Mouse (Mus musculus): ENCODE data around the gene Negr1. TPM values are rescaled to one million over a fixed set of nuclear protein-coding genes. Genes with fewer than 3 reads are reported as not detected.

Gene Negr1
- polyA plus RNA-seq, 1 experiment from 2014 or later = 0.26 TPM

DNA sequence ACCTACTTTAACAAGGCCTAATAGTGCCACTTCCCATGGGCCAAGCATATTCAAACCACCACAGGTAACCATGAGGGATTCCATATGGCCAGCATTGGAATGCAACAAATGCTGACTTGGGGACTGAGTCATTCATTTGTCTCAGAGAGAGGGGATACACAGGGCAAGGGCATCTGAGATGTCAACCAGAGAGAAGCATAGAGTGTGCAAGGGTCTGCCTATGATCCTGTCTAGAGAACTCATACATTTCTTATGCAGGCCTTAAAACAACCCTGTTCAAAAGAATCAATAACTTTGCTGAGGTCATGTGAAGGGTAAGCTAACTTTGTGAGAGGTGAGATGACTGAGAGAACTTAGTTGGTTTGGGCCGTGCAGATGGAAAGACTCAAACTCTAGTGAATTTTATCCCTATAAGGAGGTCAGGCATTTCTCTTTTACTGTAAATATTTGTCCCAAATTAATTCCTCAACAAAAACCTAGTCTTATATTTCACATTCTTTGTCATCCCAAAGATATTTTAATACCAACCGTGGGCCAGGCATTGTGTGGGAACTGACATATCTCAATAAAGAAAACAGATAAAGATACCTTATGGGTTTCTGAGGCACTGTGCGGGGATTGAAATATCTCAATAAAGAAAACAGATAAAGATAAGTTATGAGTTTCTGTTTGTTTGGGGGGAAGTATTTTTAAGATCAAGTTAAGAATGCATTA lies 543.4 kb downstream of the Negr1 start:
- DNase-seq (ENCODE audit: low spot score) = no peak

DNA sequence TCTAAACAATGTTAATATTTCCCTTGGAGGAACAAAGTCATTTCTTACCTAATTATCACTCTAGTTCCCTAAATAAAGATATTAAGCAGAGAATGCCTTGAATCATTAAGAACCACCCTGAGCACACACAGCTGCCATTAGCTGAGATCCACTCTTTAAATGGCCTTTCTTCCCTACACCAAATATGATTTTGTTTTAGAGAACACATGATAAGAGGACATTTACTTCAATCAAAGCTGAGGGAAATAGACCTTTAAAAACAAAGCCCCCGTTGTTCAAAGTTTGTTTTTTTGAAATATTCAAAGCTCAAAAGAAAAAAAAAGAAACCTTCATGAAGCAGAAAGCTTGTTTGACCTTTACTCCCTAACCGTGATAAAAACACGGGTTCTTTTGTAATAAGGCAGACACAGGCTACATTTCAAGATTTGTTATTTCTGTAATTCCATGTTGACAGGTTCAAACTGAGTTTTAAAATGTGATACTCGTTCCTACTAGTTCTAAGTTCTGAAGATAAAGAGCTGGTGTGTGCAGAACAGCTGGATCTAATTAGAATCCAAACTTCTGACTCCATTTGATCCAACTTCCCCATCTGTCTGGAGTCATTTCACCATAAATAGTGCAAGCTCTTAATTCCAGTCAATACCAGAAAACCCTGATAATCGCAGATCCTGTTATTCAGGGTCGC lies 544.1 kb downstream of the Negr1 start:
- DNase-seq (ENCODE audit: low spot score) = no peak

DNA sequence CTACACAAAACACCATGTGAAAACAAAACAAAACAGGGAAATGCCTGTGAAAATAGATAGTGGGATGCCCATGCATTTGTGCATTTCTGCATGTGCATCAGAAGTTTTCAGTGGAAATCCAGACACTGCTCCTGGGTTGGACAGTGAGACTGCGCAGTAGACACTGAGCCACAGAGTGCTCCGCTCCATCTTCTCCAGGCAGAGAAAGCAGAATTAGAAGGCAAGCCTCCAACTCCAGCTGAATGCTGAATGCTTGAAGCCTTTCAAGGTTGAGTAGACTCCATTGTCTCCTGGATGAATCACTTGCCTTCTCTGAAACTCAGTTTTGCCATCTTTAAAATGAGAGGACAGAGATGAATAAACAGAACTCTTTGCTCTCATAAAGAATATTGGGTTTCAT lies 546.6 kb downstream of the Negr1 start:
- no peak for DNase-seq (ENCODE audit: low spot score)

DNA sequence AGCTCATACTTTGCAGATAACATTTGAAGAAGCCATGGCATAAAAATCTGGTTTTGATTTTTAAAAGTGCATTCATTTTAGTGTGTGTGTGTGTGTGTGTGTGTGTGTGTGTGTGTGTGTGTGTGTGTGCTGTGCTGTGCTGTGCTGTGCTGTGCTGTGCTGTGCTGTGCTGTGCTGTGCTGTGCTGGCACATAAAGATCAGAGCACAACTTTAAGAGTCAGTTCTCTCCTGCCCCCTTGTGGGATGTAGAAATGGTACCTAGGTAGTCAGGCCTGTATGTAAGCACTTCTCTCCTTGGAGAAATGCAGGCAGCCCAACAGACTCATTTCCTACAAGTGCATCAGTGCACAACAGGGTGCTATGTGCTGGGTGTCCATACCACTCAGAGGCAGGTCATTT lies 547.7 kb downstream of the Negr1 start:
- DNase-seq (ENCODE audit: low spot score) = no peak

DNA sequence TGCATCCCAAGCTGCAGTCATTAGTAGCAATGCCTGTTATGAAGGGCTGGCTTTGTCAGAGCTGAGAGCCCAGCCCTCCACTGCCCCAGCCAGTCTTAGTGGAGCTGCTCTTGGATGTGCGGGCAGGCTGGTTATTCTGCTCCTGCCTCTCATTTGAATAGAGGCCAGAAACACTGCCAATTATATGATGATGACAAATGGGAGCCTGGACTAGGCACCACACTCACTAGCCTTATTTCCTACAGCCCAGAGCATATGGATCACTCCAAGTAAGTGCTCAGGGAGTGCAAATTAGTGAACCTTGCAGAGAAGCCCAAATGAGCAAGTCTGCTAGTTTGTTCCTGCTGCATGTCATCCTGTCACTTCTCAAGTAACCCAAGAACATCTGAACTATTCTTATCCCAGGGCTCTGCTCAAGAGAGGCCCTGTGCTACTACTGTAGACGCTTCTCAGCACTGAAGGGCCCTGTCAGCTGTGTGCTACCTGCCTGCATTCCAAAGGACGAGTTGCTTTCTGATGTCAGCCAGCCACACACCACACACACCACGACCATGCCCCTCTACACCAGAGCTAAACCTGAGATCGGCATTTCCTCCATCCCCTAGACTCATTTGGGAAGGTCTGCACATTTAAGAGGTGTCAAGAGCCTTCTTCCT lies 553.6 kb downstream of the Negr1 start:
- no peak for DNase-seq (ENCODE audit: low spot score)

DNA sequence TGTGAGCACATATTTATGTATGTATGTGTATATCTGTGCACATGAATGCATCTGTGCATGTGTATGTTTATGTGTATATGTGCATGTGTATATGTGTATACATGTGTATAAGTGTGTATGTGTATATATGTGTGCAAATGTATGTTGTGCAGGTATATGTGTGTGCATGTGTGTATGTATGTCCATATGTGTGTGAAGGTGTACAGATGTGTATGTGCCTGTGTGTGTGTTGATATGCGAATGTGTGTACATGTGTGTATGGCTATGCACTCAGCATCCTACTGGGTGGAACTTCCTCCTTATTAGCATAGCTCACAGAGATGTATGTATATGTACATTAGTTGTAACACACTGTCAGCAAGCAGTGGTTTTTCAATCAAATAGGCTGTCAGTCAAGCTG lies 554.4 kb downstream of the Negr1 start:
- no peak for DNase-seq (ENCODE audit: low spot score)

DNA sequence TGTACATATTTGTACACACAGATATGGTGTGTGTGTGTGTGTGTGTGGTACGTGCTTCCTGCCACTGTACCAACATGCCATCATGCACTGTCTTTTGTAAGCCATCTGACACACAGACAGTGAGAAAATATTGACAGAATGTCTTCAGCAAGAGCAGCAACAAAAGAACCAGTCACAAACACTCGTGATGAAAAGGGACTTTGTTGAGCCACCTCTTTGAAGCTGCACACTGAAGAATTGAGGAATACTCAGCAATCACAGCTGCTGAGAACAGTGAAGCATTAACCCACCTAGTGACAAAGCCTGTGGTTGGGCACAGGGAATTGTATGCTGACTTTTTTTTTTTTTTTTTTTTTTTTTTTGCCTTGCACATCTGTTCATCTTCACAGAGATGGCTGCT lies 558.3 kb downstream of the Negr1 start:
- no peak for DNase-seq (ENCODE audit: low spot score)

DNA sequence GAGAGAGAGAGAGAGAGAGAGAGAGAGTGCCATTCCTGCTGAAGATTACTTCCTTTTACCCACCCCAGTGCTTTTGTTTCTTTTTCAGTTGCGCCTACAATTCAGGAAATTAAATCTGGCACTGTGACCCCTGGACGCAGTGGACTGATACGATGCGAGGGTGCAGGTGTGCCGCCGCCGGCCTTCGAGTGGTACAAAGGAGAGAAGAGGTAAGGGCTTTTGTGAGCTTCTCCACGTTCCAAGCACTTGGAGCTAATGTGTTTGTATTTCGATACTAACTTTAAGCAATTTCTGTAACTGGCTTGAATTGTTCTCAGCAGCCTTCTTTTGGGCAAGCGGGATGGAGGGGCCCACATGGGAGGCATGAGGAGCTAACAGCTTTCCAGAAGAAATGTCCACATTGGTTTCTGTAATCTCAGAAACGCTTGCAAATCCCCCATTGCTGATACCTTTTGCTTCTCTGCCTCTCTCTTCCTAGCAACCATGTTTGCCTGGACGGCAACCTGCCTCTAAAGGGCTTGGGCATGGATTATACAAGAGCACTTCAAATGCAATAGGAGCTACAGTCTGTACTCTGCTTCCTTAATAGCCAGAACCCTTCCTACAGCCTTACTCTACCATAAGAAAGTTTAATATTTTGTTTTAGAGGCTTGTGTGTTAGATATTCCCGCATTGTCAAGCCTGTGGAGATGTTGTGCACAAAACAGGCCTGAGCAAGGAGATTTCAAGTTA lies 584.7 kb downstream of the Negr1 start:
- DNase-seq (ENCODE audit: low spot score) = no peak

DNA sequence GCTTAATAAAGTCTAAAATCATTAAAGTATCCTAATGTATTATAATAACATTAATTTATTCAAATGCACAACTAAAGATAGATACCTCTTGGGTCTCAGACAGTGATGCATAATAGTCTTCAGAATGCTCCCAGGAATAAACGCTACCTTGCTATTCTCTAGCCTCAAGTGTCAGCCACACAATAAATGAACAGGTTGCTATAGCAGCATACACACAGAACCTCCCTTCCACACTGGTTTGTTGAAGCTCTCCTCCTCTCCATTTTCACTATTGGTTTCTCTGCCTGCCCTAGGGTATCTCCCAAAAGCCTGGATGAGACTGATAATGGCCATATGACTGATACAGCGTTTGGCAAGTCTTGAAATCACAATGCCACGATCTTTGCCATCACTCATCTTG lies 593.3 kb downstream of the Negr1 start:
- DNase-seq (ENCODE audit: low spot score) = no peak

DNA sequence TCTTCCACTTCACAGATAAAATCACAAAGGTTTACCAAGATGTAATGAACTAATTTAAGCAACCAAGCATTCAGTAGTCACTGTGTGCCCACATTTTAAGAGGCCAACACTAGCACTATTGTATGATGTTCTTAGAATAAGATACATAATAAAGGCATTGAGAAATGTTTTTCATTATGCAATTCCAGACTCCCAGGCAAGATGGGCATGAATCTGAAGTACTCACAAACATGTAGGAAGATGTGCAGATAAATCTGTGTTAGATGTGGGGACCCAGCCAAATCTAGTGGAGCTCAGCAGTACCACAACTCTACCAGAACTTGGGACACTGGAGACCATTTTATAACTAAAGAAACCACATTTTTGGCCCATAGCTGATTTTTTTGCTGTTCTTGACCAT lies 593.9 kb downstream of the Negr1 start:
- no peak for DNase-seq (ENCODE audit: low spot score)

DNA sequence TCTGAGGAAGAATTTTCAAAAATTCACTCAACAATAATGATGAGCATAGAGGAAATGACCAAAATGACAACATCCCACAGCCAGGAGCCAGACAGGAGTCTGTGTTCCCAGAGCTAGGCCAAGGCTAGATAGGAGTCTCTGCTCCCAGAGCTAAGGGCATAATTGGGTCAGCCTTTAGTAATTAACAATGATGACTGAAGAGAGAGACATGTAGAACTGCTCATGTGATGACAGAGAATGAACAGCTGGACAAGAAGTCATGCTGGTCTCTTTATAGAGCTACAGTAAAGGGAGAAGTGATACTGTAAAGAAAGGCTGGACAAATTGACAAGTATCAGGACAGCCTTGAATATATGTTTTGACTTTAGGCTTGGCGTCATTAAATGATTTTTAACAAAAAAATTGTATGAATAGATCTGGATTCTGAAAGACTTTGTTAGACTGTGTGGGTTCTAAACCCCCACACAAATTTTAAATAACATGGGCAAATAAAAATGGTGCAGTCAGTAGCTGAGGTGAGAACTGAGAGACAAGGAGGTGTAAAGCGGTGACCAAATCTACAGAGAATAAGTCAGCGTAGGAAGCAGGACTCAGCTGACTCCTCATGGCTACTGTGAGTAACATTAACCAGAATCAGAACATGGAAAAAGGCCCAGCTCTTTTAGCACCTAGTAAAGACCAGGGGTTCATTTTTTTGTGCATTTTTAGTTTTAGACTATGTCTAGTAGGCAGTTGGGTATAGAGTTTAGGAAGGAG lies 603.4 kb downstream of the Negr1 start:
- no peak for DNase-seq (ENCODE audit: low spot score)

DNA sequence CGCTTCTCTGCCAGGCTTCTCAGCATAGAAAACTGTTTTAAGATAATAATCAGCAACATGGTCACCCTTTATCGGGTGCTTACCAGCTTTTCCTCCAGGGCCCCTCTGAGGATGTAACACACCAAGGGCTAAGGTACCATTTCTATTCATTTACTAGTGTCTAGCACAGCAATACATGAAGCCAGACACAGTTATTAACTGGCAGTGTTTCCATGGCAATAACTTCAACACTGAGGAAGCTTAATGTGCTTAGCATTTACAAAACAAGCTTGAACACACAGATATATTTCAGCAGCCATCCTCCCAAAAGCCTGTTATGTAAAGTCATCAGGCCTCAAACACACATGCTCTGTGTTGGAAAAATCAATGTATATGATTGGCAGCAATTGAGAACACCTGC lies 620.4 kb downstream of the Negr1 start:
- DNase-seq (ENCODE audit: low spot score) = no peak

DNA sequence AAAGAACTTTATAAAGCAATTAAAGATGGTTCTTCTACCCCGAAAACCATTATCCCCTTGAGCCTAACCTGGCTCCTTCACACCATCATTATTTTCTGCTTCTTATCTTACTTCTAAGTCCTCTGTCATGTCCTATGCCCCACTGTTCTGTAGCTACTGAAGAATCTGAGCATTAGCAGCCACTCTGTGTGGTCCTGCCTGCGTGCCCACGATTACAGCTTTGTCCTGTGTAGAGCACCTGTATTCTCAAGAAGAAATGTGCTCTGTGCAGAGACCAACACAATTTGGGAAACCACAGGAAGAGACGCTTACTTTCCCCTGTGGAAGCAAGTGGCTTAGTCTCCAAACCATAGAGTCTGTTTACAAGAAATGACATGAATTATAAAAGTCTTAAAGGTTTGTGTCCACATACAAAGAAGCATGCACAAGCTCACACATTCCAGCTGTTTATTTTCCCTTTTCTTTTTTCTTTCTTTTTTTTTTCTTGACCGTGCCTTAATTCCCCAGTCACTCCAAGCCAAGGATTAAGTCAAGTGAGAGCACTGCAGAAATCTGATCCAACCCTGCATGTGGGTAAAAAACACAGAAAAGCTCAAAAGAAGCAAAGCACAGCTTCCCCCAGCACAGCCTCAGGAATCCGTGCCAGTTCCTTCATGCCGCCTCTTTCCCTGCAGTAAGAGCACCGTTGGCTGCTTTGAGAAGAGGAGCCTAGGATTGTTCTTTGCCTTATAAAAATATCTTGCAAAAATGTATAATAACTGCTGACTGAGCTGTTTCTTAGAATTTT lies 627.5 kb downstream of the Negr1 start:
- no peak for DNase-seq (ENCODE audit: low spot score)

DNA sequence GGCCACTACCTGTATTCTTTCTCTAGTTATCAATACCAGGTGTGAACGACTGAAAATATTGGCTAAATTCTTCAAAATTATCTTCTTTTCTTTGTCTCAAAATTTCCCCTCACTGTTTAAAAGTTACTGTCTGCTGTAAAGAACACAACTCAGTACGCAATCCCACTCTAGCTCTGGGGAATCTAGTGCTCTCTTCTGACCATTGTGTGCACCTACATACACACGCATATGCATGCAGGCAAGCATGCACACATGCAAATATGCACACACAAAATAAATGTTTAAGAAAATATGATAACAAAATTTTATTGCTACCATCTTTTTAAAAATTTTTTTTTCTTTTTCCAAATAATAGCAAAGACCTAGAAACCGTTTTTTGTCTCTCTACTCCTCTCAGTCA lies 628.2 kb downstream of the Negr1 start:
- DNase-seq (ENCODE audit: low spot score) = no peak

DNA sequence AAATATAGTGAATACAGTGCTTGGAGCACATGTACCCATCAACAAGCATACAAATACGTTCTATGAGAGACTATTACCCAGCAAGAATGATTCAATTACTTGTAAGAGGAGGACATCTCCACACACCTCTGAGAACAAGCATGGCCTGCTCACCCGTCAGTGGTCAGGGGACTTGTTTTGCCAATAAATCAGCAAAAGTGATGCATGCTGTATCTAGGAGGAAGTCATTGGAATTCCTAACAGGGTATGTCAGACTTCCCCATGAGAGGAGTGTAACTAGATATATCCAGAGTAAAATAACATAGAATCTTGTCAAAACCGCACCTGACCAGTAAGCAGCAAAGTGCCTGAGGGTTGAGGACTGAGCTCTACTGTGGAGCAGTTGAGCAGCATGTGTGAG lies 629.0 kb downstream of the Negr1 start:
- DNase-seq (ENCODE audit: low spot score) = no peak

DNA sequence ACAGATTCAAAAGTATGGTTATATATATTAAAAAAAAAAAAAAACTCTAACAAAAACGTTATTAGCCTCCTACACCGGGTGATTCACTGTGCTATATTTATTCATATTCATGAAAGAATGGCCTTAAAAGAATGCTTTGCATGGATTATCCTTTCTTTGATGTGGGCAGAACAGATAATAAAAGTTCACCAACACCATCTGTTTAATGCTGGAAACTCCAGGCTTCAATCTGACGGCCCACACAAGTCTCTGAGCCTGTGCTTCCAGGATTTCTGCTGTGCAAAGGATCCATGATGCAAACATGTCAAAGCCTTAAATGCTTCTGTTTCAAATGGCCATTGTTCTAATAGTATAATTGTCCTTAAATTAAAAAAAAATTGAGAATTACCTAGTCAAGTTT lies 630.4 kb downstream of the Negr1 start:
- DNase-seq (ENCODE audit: low spot score) = no peak

DNA sequence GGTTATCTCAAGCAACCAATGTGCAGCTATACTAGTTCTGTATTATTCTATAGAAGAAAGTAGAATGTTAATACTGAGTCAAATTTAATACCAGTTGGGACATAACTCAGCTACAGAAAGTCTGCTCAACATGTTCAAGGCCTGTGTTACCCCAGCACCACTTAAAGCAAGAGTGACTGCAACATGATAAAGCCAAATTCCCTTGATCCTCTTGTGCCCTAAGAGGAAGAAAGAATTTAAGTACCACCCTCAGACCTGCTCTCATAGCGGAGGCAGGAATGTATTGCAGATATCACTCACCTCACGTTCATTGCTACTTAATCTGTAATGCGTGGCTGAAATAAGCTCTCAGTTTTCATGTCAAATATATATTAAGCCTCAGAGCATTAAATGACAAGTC lies 631.5 kb downstream of the Negr1 start:
- DNase-seq (ENCODE audit: low spot score) = no peak

DNA sequence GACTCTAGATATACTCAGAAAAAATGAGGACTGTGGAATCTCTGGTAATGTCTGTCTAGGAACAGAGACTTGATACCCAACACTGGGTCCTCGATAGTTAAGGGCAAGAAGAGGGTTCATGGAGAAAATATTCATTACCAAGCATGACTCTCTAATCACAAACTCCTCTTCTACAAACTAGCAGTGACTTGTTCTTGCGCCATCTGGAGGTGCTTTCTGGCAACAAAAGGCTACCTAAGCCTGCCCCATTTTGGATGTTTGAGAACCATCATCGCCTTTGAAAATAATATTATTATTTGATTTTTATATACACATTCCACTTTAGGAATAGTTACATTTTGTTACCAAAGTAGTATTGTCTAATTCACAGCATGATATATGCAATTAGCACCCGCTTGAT lies 637.1 kb downstream of the Negr1 start:
- no peak for DNase-seq (ENCODE audit: low spot score)

DNA sequence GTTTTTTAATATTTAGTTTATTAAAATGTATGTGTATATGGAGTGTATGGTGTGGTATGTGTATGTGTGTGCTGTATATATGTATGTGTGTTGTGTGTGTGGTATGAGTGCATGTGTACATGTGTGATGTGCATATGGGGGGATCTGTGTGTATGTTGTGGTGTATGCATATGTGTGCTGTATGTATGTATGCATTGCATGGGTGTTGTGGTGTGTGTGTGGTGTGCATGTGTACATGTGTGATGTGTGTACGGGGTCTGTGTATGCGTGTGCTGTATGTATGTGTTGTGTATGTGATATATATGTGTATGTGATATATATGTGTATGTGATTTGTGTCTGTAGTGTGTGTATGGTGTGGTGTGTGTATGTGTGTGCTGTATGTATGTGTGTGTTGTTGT lies 640.1 kb downstream of the Negr1 start:
- no peak for DNase-seq (ENCODE audit: low spot score)

DNA sequence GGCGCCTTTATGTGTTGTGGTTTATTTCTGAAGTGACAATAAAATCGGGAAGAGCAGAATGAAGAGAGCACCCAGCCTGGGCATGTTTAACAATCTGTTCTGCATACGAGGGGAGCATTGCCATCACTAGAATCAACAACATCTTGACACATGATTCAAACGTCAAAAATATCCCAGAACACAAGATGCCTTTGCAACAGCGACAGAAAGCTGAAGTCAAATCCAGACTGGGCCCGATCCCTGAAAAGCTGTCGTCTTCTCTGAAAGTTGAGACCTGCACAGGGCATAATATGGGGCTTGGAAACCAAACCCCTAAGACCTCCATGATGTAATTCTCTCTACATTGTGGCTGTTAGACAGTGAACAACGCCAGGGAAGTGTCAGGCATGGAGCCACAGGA lies 642.0 kb downstream of the Negr1 start:
- DNase-seq (ENCODE audit: low spot score) = no peak

DNA sequence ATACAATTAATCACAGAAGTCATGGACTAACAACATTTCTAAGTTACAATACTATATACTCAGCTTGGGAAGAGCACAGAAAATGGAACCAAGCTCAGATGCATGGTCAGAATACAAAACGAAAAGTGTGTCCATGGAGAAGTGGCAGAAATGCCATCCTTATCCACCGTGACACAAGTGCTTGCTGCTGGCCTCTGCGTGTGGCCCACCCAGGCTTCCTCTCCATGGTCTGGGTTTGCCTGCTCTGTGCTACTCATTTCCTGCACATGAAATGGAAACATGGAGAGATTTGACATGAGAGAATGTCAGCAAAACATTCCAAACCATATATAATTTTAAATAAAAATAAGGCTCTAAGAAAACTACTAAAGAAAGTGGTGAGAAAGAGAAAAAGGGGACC lies 645.2 kb downstream of the Negr1 start:
- no peak for DNase-seq (ENCODE audit: low spot score)
